Mouse (Mus musculus) heart, embryonic 12.5 days (tissue): Measurements from ENCODE around the gene Syn3. TPM values are rescaled to one million over a fixed set of nuclear protein-coding genes. Genes with fewer than 3 reads are reported as not detected.

Experiments used
- ATAC-seq: fragments of 200-750 bp; cut with Nextera tagmentation; 2 replicates; pipeline ENCODE4 v1.8.0; 2017; ENCODE audit warnings: moderate TSS enrichment, moderate library complexity; ENCODE audit not compliant: insufficient number of reproducible peaks, low FRiP score
- H3K27ac ChIP-seq: fragments of 300-500 bp; sonication (generic); 2 replicates; pipeline ENCODE4 v1.5.1; 2016; ENCODE audit warnings: mild to moderate bottlenecking, moderate library complexity; ENCODE audit not compliant: poor library complexity, severe bottlenecking
- H3K27me3 ChIP-seq: fragments of 300-500 bp; sonication (generic); replicated peaks from 2 replicates; pipeline ENCODE4 v1.6.1; 2016; ENCODE audit warnings: mild to moderate bottlenecking, moderate library complexity
- H3K36me3 ChIP-seq: fragments of 300-500 bp; sonication (generic); 2 replicates; pipeline ENCODE4 v1.6.1; 2016; ENCODE audit warnings: mild to moderate bottlenecking, moderate library complexity
- H3K4me1 ChIP-seq: fragments of 300-500 bp; sonication (generic); replicated peaks from 2 replicates; pipeline ENCODE4 v1.6.1; 2016; ENCODE audit warnings: mild to moderate bottlenecking
- H3K4me2 ChIP-seq: fragments of 300-500 bp; sonication (generic); 2 replicates; pipeline ENCODE4 v1.6.1; 2016; ENCODE audit warnings: mild to moderate bottlenecking, moderate library complexity
- H3K4me3 ChIP-seq: fragments of 300-500 bp; sonication (generic); 2 replicates; pipeline ENCODE4 v1.5.1; 2016; ENCODE audit warnings: mild to moderate bottlenecking
- H3K9ac ChIP-seq: fragments of 300-500 bp; sonication (generic); 2 replicates; pipeline ENCODE4 v1.6.1; 2016; ENCODE audit warnings: mild to moderate bottlenecking, moderate library complexity
- H3K9me3 ChIP-seq: fragments of 300-500 bp; sonication (generic); replicated peaks from 2 replicates; pipeline ENCODE4 v1.6.1; 2016; ENCODE audit warnings: mild to moderate bottlenecking, moderate library complexity
- WGBS: fragments of 180-500 bp; shearing (Covaris S2); methylation state at CpG from one replicate; pipeline ENCODE4 v1.1.7; 2016; 5-methylcytosine and 5-hydroxymethylcytosine counted together
- polyA plus RNA-seq: library from polyadenylated mRNA; unstranded; fragments of >200 nt; fragmentation: Nextera tagmentation; extraction: Ambion mirVana; gene quantifications from 2 replicates; pipeline ENCODE4 v1.2.1, GENCODE M21; 2016

Syn3 gene
- polyA plus RNA-seq, 1 experiment from 2014 or later = 1.5 TPM

DNA sequence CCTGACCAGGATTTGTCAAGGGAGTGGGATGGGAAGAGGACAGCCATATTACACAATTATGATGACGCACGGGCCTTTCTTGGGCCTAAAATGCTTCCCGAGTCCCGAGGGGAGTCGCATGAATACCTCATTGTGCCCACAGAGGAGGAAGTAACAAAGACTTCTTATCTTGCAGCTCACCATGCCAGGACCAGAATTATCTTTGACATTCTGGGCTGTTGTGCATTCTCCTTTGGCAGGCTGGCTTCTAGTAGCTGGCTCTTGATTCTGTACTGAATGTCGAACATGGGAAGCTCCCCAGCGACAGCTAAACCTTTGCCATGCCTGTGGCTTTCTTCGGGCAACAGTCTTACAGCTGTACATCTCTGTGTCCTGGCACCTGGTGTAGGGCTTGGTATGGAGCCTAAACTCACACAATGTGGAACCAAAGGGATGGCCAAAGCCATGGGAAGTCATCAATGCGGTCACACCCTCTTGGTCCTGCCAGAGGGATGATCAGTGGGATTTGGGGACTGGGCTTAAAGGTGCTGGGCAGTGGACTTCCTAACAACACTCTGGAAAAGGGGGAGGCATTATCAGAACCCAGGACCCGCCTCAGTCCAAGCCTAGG is 250.5 kb downstream of the Syn3 start:
- no peak for ATAC-seq

DNA sequence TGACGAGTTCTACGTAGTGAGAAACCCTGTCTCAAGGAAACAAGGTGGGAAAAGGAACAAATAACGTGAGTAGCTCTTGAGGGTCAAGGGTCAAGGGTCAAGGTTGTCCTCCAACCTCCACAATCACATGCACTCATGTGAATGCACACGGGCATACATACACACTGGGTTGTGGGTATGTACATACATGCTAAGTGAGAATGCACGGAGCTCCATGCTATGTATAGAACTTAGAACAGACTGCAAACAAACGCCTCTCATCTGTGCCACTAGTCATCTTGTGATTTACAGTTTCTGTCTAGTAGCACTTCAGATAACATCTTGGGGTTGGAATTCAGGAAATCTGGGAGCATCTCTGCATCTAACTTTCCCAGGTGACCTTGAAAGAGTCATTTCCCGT is 253.3 kb downstream of the Syn3 start:
- no peak for ATAC-seq
- WGBS = 75% methylated on average over 7 of the region's 7 CpGs
- Histone ChIP-seq H3K9ac (no peak overlapping the region), H3K4me1 (no peaks in the 10 kb centered on the region), H3K27ac (no peak overlapping the region), H3K4me3 (no peak overlapping the region), H3K27me3 (no peaks in the 10 kb centered on the region), H3K36me3 (no peaks in the 10 kb centered on the region), H3K9me3 (no peaks in the 10 kb centered on the region), H3K4me2 (no peak overlapping the region)

More for the DNA sequence above, 250.5 kb downstream of the Syn3 start:
- no peak overlapping the region for H3K4me3 ChIP-seq
- H3K9ac ChIP-seq = no peak overlapping the region
- H3K4me1 ChIP-seq = peaks cover 7% of the 10 kb centered on the region; the same call in 1 of the 2 replicates
- 0 out of 2 replicates have a peak, but pooled peaks cover 3% of the 10 kb centered on the region for H3K27me3 ChIP-seq
- H3K36me3 ChIP-seq = no peaks in the 10 kb centered on the region
- no peak overlapping the region for H3K4me2 ChIP-seq
- H3K9me3 ChIP-seq = no peaks in the 10 kb centered on the region
- H3K27ac ChIP-seq = no peak overlapping the region
- 73% methylated on average over 10 of the region's 10 CpGs for WGBS

DNA sequence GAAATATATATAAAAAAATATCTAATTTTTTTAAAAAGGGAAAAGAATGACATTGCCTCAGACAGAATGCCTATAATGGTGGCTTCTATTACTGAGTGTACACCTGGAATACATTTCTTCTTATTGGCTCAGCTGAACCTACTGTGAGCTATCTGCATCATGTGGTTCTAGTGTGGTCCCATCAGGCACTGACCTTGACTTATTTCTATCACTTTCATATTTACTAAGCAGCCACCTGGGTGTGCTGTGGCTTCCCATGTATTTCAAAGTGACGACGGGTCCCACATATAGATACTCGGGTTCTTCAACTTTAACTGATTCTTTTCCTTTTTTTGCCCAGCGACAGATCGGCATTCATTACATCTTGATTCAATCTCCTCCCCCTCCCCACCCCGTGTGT is 255.2 kb downstream of the Syn3 start:
- no peak overlapping the region for H3K4me2 ChIP-seq
- H3K9me3 ChIP-seq = no peaks in the 10 kb centered on the region
- H3K27me3 ChIP-seq = no peaks in the 10 kb centered on the region
- H3K4me1 ChIP-seq = no peaks in the 10 kb centered on the region
- H3K9ac ChIP-seq = no peak overlapping the region
- H3K4me3 ChIP-seq = no peak overlapping the region
- no peak for ATAC-seq
- WGBS = 85% methylated on average over 6 of the region's 6 CpGs
- H3K27ac ChIP-seq = no peak overlapping the region
- H3K36me3 ChIP-seq = no peaks in the 10 kb centered on the region

GRCm38 (mm10) chr10:86242721-86243120 is 256.0 kb downstream of the Syn3 start:
- Histone ChIP-seq H3K9ac (no peak overlapping the region), H3K9me3 (no peaks in the 10 kb centered on the region), H3K4me2 (no peak overlapping the region), H3K4me3 (no peak overlapping the region), H3K27ac (no peak overlapping the region), H3K36me3 (no peaks in the 10 kb centered on the region), H3K27me3 (no peaks in the 10 kb centered on the region), H3K4me1 (no peaks in the 10 kb centered on the region)
- ATAC-seq = no peak
- 86% methylated on average over 3 of the region's 3 CpGs for WGBS

DNA sequence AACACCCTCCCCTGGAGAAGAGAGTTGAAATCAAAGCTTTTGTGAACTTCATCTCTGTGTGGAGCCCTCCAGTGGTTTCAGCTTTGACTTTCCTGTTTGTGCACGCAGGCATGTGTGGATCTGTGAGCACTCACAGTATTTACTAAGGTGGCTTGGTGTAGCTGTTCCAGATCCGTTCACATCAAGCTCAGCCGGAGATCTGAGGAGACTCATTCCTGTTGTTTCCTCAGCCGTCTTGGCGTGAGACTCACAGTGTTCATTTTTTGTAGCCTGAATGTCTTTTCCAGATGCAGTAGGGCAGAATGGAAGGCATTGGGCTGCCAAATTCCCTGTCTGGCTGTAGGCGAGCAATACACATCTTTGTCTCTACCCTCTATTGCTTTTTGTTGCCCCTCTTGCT is 268.7 kb downstream of the Syn3 start:
- Histone ChIP-seq H3K9ac (no peak overlapping the region), H3K4me2 (no peak overlapping the region), H3K36me3 (no peaks in the 10 kb centered on the region), H3K27me3 (no peaks in the 10 kb centered on the region; the same call in 1 of the 2 replicates), H3K9me3 (no peaks in the 10 kb centered on the region), H3K27ac (no peak overlapping the region), H3K4me1 (no peaks in the 10 kb centered on the region), H3K4me3 (no peak overlapping the region)
- 75% methylated on average over 6 of the region's 6 CpGs for WGBS
- no peak for ATAC-seq

DNA sequence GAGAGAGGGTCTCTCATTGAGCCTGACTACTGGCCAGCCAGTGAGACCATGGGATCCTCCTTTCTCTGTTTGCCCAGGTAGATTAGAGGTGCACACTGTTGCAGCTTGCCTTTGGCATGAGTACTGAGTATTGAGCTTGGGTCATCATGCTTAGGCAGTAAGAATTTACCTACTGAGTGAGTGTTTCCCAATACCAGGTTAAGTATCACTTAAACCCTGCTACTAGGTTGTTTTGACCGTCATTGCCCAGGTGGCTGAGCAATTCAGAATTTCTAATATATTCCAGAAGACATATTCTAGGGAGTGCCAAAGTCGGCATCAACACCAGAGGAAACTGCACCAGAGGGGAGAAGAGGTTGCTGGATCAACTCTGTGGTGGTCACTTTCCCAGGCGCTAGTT is 273.2 kb downstream of the Syn3 start:
- Histone ChIP-seq H3K4me2 (no peak overlapping the region), H3K9ac (no peak overlapping the region), H3K4me3 (no peak overlapping the region), H3K9me3 (no peaks in the 10 kb centered on the region), H3K27me3 (peaks cover 3% of the 10 kb centered on the region; the same call in 1 of the 2 replicates), H3K27ac (no peak overlapping the region), H3K36me3 (no peaks in the 10 kb centered on the region), H3K4me1 (no peaks in the 10 kb centered on the region)
- no peak for ATAC-seq
- WGBS = 77% methylated on average over 3 of the region's 3 CpGs

DNA sequence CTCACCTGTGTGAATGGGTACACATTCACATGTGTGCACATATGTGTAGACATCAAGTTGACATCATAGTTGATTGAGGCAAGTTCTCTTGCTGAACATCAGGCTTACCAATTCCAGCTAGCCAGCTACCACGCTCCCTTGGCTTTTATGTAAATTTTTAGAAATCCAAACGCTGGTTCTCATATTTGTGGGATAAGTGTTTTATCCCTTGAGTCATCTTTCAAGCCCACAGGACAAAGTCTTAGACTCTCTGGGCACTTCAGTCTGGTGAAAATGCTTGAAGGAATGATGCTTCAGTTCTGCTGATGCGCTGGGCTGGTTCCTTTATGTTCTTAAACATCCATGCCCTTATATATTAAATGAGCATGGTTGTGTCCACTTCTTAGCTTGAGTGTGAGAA is 279.7 kb downstream of the Syn3 start:
- Histone ChIP-seq H3K27ac (no peak overlapping the region), H3K4me3 (no peak overlapping the region), H3K4me1 (no peaks in the 10 kb centered on the region), H3K4me2 (no peak overlapping the region), H3K27me3 (peaks cover 3% of the 10 kb centered on the region; the same call in 1 of the 2 replicates), H3K36me3 (no peaks in the 10 kb centered on the region), H3K9me3 (peaks cover 3% of the 10 kb centered on the region; the same call in 1 of the 2 replicates), H3K9ac (no peak overlapping the region)
- no peak for ATAC-seq
- 85% methylated on average over 3 of the region's 3 CpGs for WGBS

DNA sequence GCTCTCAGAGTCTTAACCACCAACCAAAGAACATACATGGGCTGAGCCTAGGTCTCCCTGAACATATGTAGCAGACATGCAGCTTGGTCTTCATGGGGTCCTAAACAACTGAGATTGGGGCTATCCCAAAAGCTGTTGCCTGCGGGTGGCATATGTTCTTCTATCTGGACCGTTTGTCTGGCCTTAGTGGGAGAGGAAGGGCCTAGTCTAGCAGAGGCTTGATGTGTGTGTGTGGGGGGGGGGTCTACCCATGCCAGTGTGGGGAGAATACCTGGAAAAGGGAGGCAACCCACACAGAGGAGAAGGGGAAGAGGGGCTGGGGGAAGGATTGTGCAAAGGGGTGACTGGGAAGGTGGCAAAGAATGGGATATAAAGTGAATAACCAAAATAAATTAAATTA is 281.9 kb downstream of the Syn3 start:
- H3K4me3 ChIP-seq = no peak overlapping the region
- no peaks in the 10 kb centered on the region for H3K4me1 ChIP-seq
- no peak overlapping the region for H3K4me2 ChIP-seq
- H3K27ac ChIP-seq = no peak overlapping the region
- peaks cover 3% of the 10 kb centered on the region; the same call in 1 of the 2 replicates for H3K9me3 ChIP-seq
- H3K27me3 ChIP-seq = 0 out of 2 replicates have a peak, but pooled peaks cover 3% of the 10 kb centered on the region
- ATAC-seq = no peak
- no peaks in the 10 kb centered on the region for H3K36me3 ChIP-seq
- WGBS = 73% methylated on average over 2 of the region's 2 CpGs
- no peak overlapping the region for H3K9ac ChIP-seq

DNA sequence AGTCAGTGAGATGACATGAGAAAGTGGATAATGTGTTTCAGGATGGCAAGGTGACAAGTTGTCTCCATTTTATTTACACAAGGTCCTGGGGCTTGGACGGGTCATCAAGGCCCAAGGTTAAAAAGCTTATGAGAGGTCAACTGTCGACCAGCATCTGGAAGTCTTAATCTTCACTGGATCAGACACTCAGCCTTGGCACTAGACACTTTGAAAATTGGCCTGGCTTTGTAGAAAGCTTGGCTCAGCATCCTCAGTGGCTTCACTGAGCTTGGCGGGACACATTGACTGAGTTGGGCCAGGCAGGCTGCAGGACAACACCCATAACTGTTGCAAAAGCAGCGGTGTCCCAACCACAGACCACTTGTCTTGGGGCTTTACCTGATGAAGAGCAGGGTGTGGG is 286.6 kb downstream of the Syn3 start:
- Histone ChIP-seq H3K9ac (no peak overlapping the region), H3K4me3 (no peak overlapping the region), H3K4me1 (no peaks in the 10 kb centered on the region), H3K36me3 (no peaks in the 10 kb centered on the region), H3K4me2 (no peak overlapping the region), H3K27me3 (no peaks in the 10 kb centered on the region), H3K9me3 (peaks cover 3% of the 10 kb centered on the region; the same call in 1 of the 2 replicates), H3K27ac (no peak overlapping the region)
- ATAC-seq = no peak
- 72% methylated on average over 4 of the region's 4 CpGs for WGBS

DNA sequence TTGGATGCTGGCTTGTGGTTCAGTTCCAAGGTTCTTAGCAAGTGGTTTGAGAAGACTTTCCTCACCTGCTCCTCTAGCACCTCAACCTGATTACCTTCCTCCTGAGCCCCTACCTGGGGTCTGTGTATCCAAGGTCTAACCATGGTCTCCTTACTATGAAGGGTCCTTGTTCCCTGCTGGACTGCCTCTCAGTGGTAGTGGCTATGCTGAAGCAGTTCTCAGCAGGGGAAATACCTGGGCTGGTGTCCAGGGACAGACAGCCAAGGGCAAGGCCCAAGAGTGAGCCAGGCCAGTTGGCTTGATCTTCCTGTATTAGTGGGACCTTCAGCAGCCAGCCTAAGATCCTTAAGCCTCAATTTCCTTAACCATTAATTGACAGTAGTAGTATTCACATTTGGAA is 294.8 kb downstream of the Syn3 start:
- Histone ChIP-seq H3K4me2 (no peak overlapping the region), H3K27me3 (no peaks in the 10 kb centered on the region), H3K9me3 (no peaks in the 10 kb centered on the region), H3K4me1 (no peaks in the 10 kb centered on the region; the same call in 1 of the 2 replicates), H3K4me3 (no peak overlapping the region), H3K36me3 (no peaks in the 10 kb centered on the region), H3K27ac (no peak overlapping the region), H3K9ac (no peak overlapping the region)
- ATAC-seq = no peak

DNA sequence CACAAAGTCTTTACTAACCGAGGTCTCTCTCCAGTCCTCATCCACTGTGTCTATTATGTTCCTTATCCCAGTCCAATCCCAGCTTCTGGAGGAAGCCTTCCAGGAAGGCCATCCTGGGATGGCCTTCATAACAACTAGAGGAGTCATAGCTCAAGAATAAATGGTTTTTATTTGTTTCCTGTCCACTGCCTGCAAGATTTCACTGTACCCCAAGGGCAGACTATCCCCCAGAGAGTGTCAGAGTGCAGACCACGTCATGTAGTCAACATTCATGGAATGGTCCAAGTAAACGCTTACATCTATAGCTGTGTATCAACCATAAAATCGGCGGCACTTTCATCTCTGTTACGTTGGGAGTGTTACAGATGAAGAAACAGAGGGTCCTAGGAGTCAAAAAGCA is 295.5 kb downstream of the Syn3 start:
- Histone ChIP-seq H3K27me3 (no peaks in the 10 kb centered on the region), H3K27ac (no peak overlapping the region), H3K4me3 (no peak overlapping the region), H3K36me3 (no peaks in the 10 kb centered on the region), H3K4me2 (no peak overlapping the region), H3K4me1 (no peaks in the 10 kb centered on the region; the same call in 1 of the 2 replicates), H3K9ac (no peak overlapping the region), H3K9me3 (no peaks in the 10 kb centered on the region)
- WGBS = 81% methylated on average over 6 of the region's 6 CpGs
- ATAC-seq = no peak

DNA sequence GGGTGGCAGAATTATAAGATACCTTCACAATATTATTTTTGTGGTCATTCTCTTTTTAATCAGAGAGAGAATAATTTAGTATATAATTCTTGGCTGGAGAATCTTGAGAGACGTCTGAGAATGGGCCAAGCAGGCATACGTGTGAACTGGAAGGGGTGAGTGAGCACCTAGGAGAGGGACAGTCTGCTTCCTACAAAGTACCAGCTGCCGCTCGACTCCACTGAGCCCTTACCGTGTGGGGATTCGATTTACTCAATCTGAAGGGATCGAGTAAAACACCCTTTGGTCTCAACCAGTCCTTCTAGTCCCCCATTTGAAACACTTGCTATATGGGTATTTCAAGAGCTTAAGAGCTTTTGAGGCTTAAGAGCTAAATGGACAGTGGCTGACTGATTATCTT is 296.9 kb downstream of the Syn3 start:
- Histone ChIP-seq H3K27ac (no peak overlapping the region), H3K9ac (no peak overlapping the region), H3K4me3 (no peak overlapping the region), H3K36me3 (no peaks in the 10 kb centered on the region), H3K27me3 (no peaks in the 10 kb centered on the region), H3K9me3 (no peaks in the 10 kb centered on the region), H3K4me1 (no peaks in the 10 kb centered on the region; the same call in 1 of the 2 replicates), H3K4me2 (no peak overlapping the region)
- 74% methylated on average over 7 of the region's 7 CpGs for WGBS
- ATAC-seq = no peak
